Mouse (Mus musculus) CH12.LX (cell line): ENCODE measurements around the gene Arhgap42.

Experiments used
- E2F4 ChIP-seq: IDR thresholded peaks from 2 replicates; pipeline ENCODE4 v1.6.1; 2011; ENCODE audit warnings: low read depth, low read length, improper control_type of control experiment; ENCODE audit not compliant: insufficient replicate concordance
- ELF1 ChIP-seq: IDR thresholded peaks from 2 replicates; pipeline ENCODE4 v1.6.1; 2014; ENCODE audit warnings: low read depth, mild to moderate bottlenecking, inconsistent platforms, low read length, improper control_type of control experiment
- EP300 ChIP-seq: IDR thresholded peaks from 2 replicates; pipeline ENCODE4 v1.6.1; 2011; ENCODE audit warnings: low read length, improper control_type of control experiment
- HCFC1 ChIP-seq: IDR thresholded peaks from 2 replicates; pipeline ENCODE4 v1.6.1; 2012; ENCODE audit warnings: low read depth, mild to moderate bottlenecking, inconsistent platforms, low read length, improper control_type of control experiment
- MEF2A ChIP-seq: IDR thresholded peaks from 2 replicates; pipeline ENCODE4 v1.6.1; 2014; ENCODE audit warnings: low read depth, mild to moderate bottlenecking, inconsistent platforms, low read length, improper control_type of control experiment, borderline replicate concordance
- POLR2A ChIP-seq: IDR thresholded peaks from 2 replicates; pipeline ENCODE4 v1.6.1; 2011; ENCODE audit warnings: low read depth, mild to moderate bottlenecking, improper control_type of control experiment, low read length
- POLR2AphosphoS2 ChIP-seq: IDR thresholded peaks from 2 replicates; pipeline ENCODE4 v1.6.1; 2011; ENCODE audit warnings: low read depth, low read length, improper control_type of control experiment
- RCOR1 ChIP-seq: conservative IDR thresholded peaks from 2 replicates; pipeline ENCODE4 v1.6.1; 2012; ENCODE audit warnings: low read depth, mild to moderate bottlenecking, inconsistent platforms, low read length, improper control_type of control experiment

GRCm38 (mm10) chr9:9174924-9175323 lies 64.0 kb downstream of the Arhgap42 start:
- TF ChIP-seq ELF1 = no peak
- no peak for TF ChIP-seq POLR2A
- no peak for TF ChIP-seq HCFC1
- no peak for TF ChIP-seq MEF2A
- TF ChIP-seq POLR2AphosphoS2 = no peak
- TF ChIP-seq RCOR1 = no peak
- no peak for TF ChIP-seq EP300
- no peak for TF ChIP-seq E2F4
